Mouse (Mus musculus) embryonic facial prominence, embryonic 11.5 days (tissue): ENCODE results near the gene Sar1b. TPM values are rescaled to one million over a fixed set of nuclear protein-coding genes. Genes with fewer than 3 reads are reported as not detected.

ENCODE experiments used
- ATAC-seq: fragments of 200-750 bp; cut with Nextera tagmentation; replicated peaks from 2 replicates; pipeline ENCODE4 v1.8.0; 2017; ENCODE audit warnings: low read depth; ENCODE audit not compliant: insufficient number of reproducible peaks, low FRiP score, low TSS enrichment
- DNase-seq: peaks from one replicate; pipeline ENCODE4 v3.0.0-alpha.2; 2015; ENCODE audit warnings: low spot score
- H3K27ac ChIP-seq: fragments of 300-500 bp; sonication (generic); replicated peaks from 2 replicates; pipeline ENCODE4 v1.5.1; 2014; ENCODE audit warnings: mild to moderate bottlenecking, low read depth, low read length, control low read depth
- H3K27me3 ChIP-seq: fragments of 300-500 bp; sonication (generic); 2 replicates; pipeline ENCODE4 v1.6.1; 2014; ENCODE audit warnings: mild to moderate bottlenecking, low read length, moderate library complexity, mixed read lengths; ENCODE audit not compliant: control insufficient read depth, insufficient read depth
- H3K36me3 ChIP-seq: fragments of 300-500 bp; sonication (generic); replicated peaks from 2 replicates; pipeline ENCODE4 v1.6.1; 2014; ENCODE audit warnings: low read depth, mild to moderate bottlenecking, low read length, moderate library complexity, mixed read lengths; ENCODE audit not compliant: control insufficient read depth, insufficient read depth
- H3K4me1 ChIP-seq: fragments of 300-500 bp; sonication (generic); 2 replicates; pipeline ENCODE4 v1.6.1; 2014; ENCODE audit warnings: low read length, mixed read lengths; ENCODE audit not compliant: control insufficient read depth, insufficient read depth
- H3K4me2 ChIP-seq: fragments of 300-500 bp; sonication (generic); 2 replicates; pipeline ENCODE4 v1.6.1; 2014; ENCODE audit warnings: low read depth, mild to moderate bottlenecking, control low read depth, low read length, moderate library complexity
- H3K4me3 ChIP-seq: fragments of 300-500 bp; sonication (generic); 2 replicates; pipeline ENCODE4 v1.5.1; 2014; ENCODE audit warnings: low read depth, low read length, control low read depth
- H3K9ac ChIP-seq: fragments of 300-500 bp; sonication (generic); replicated peaks from 2 replicates; pipeline ENCODE4 v1.6.1; 2014; ENCODE audit warnings: mild to moderate bottlenecking, control low read depth, low read length
- H3K9me3 ChIP-seq: fragments of 300-500 bp; sonication (generic); replicated peaks from 2 replicates; pipeline ENCODE4 v1.6.1; 2016; ENCODE audit warnings: mild to moderate bottlenecking, low read length, inconsistent platforms, mixed read lengths; ENCODE audit not compliant: control insufficient read depth
- WGBS: fragments of 180-500 bp; shearing (Covaris S2); extraction: QIAGEN DNeasy Blood & Tissue Kit; methylation state at CpG from one replicate; pipeline ENCODE4 v1.1.7; 2014; 5-methylcytosine and 5-hydroxymethylcytosine counted together
- polyA plus RNA-seq: library from polyadenylated mRNA; unstranded; fragments of >200 nt; fragmentation: Nextera tagmentation; extraction: Ambion mirVana; gene quantifications from 2 replicates; pipeline ENCODE4 v1.2.1, GENCODE M21; 2014

Gene Sar1b
- polyA plus RNA-seq, 1 experiment from 2014 or later = 108 TPM

DNA sequence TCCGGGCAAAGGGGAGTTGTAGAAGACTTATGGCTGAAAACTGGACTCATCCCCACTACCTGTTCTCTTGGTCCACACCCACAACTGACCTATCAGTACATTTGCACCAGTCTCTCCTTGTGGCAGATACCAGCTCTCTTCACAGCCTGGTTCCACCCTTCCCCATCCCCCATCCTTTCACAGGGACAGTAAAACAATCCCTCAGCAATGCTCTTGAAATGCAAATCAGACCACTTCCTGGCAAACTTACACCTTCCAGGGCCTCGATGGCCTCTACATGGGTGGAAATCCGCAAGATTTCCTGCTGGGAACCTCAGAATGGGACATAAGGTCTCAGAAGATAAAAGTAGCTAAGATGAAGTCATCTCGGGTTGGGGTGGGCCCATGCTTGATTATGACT, 59.2 kb downstream of the Sar1b start:
- no peak overlapping the region for H3K9ac ChIP-seq
- H3K27ac ChIP-seq = no peak overlapping the region
- DNase-seq = no peak

DNA sequence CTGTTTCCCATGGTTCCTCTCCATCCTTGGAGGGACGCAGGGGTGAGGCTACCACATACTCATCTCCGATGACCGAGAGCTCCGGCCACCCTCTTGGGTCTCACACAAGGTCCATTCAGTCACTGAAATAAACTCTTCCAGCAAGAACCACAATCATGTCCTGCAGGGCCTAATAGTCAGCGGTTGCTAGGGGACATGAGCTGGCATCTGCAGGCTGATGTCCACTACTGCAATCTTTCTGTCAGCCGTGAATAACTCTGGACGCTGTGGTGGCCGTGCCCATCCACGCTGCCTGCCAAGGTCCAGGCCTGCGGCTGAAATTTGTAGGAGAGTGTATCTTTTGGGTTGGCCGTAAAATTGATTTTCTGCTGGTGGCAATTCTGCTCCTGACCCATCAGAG, 59.8 kb downstream of the Sar1b start:
- no peak overlapping the region for H3K4me3 ChIP-seq
- ATAC-seq = no peak
- no peak overlapping the region for H3K4me2 ChIP-seq
- H3K36me3 ChIP-seq = no peaks in the 10 kb centered on the region
- no peaks in the 10 kb centered on the region for H3K9me3 ChIP-seq
- H3K9ac ChIP-seq = no peak overlapping the region
- H3K27me3 ChIP-seq = no peaks in the 10 kb centered on the region
- H3K27ac ChIP-seq = no peak overlapping the region
- WGBS = 83% methylated on average over 11 of the region's 11 CpGs
- H3K4me1 ChIP-seq = no peaks in the 10 kb centered on the region
- no peak for DNase-seq

More for the DNA sequence above, 59.2 kb downstream of the Sar1b start:
- no peaks in the 10 kb centered on the region for H3K36me3 ChIP-seq
- ATAC-seq = no peak
- no peak overlapping the region for H3K4me3 ChIP-seq
- no peaks in the 10 kb centered on the region for H3K27me3 ChIP-seq
- H3K4me2 ChIP-seq = no peak overlapping the region
- no peaks in the 10 kb centered on the region for H3K9me3 ChIP-seq
- no peaks in the 10 kb centered on the region for H3K4me1 ChIP-seq
- 53% methylated on average over 4 of the region's 4 CpGs for WGBS

DNA sequence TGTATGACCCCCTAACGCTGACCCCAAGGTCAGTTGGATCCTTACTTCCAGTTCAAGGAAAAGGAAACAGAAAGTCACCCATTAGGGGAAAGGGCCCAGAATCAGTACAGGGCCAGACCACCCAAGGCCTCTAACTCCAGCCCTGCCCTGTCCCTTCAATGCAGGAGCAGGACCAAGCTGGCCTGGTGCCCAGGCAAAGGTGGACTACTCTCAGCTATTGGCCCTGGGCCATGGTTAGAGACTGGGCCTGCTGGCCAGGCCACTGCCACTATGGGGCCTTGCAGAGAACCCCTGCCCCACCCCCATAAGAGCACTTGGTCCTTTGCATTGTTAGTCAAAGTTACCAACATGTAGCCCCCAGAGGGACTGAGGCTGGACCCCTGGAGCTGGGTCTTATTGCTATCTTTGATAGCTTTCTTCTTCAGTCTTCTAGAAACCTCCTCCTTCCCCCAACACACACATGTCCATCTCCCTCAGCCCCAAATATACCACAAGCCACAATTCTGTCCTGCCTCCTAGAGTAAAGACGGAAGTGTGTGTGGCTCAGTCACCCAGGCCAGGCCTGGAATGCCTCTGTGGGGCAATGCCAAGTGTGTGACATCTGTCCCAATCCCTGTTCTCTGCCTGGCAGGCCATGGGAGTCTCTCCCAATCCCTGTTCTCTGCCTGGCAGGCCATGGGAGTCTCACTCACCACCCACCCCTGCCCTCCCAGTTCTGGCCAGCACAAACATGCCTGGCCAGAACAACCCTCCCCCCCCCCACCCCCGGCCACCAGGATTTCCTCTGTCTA, 60.7 kb downstream of the Sar1b start:
- Histone ChIP-seq H3K36me3 (no peaks in the 10 kb centered on the region), H3K4me2 (no peak overlapping the region), H3K9me3 (no peaks in the 10 kb centered on the region), H3K27ac (no peak overlapping the region), H3K4me3 (no peak overlapping the region), H3K4me1 (no peaks in the 10 kb centered on the region), H3K9ac (no peak overlapping the region), H3K27me3 (no peaks in the 10 kb centered on the region)
- ATAC-seq = no peak
- WGBS = 94% methylated on average over 3 of the region's 3 CpGs
- no peak for DNase-seq

DNA sequence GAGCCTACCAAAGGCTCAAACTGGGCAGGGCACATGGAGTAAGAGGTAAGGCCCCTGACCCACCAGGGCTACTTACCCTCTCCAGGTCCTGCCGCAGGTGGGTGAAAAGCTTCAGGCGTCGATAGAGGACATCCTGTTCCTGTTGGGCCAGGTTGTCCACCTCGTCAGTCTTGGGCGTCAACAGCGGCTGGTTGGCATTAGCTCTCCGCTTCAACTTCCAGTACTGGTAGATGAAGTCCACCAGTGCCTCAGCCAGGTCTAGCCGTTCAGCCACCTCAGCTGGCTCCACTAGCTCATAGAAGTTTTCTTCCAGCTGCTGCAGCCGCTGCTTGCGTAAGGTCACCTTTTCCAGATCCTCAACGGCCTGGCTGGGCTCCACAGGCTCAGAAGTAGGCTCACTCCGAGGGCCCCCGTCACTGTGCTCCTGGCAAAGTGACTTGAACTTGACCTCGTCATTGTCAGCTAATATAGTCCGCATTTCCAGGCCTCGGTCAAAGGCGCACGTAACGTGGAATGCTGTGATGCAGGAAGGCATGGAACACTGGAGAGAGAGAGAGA, 61.5 kb downstream of the Sar1b start:
- no peak for DNase-seq
- WGBS = 92% methylated on average over 19 of the region's 19 CpGs

DNA sequence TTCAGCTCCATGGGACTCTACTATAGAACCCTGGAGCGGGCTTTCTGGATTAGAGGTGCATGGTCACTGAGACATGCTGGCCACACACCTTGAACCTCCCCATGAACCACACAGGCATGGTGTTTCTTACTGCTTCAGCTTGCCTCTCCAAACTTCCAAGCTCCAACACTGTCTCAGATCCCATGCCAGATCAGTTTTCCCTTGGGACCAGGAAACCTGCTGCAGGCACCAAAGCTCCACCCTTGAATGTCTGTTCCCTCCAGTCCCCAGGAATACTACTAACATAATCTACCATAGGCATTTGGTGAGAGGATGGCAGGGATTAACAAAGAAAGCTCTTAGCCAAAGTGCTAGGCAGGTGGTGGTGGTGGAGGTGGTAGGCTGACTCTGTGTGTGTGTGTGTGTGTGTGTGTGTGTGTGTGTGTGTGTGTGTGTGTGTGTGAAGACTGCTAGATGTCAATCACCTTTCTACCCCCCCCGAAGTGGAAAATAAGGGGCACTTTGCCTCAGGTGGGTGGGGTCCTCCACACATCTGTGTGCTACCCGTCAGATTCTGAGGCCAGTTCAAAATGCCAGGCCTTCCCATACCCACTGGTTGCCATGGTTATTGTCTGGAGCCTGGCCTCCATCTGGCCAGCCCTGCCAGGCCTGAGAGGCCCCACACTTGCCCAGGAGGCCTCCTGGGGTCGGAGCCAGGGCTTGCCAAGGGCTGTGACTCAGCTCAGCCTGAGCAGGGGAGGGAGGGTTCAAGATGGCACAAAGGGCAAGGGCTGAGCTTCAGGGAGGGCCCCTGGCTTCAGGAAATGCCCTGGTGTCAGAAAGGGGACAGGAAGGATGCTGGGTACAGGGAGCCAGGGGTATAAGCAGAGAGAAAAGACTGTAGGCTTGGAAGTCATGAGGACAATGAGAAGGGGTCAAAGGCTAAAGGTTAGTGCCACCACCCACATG, 68.7 kb downstream of the Sar1b start:
- ATAC-seq (no peak), DNase-seq (no peak)
- H3K27me3 ChIP-seq = no peaks in the 10 kb centered on the region
- 75% methylated on average over 4 of the region's 4 CpGs for WGBS
- H3K4me1 ChIP-seq = no peaks in the 10 kb centered on the region
- no peak overlapping the region for H3K9ac ChIP-seq
- no peaks in the 10 kb centered on the region for H3K36me3 ChIP-seq
- no peak overlapping the region for H3K4me3 ChIP-seq
- H3K9me3 ChIP-seq = no peaks in the 10 kb centered on the region
- H3K4me2 ChIP-seq = no peak overlapping the region
- H3K27ac ChIP-seq = no peak overlapping the region

More for the DNA sequence above, 61.5 kb downstream of the Sar1b start:
- H3K9ac ChIP-seq = no peak overlapping the region
- no peaks in the 10 kb centered on the region for H3K27me3 ChIP-seq
- H3K4me2 ChIP-seq = no peak overlapping the region
- H3K27ac ChIP-seq = no peak overlapping the region
- no peaks in the 10 kb centered on the region for H3K4me1 ChIP-seq
- H3K36me3 ChIP-seq = no peaks in the 10 kb centered on the region
- no peak overlapping the region for H3K4me3 ChIP-seq
- no peak for ATAC-seq
- H3K9me3 ChIP-seq = no peaks in the 10 kb centered on the region

DNA sequence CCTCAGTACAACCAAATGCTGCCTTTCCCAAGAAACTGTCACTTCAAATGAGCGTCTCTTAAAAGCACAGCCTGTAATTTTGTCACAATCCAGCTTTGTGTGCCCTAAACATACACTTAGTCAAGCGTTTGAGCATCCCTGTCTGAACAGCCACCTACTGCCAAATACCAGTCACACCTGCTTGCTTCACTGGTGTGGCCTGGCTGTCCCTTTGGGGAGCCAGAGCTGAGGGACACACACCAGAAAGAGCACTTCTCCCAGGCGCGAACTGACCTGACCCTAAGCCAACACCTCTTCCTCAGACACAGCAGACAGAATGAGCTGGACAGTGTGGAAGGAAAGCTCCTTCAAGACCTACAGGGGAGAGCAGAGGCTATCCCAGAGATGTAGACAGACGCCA, 69.5 kb downstream of the Sar1b start:
- H3K9me3 ChIP-seq = no peaks in the 10 kb centered on the region
- no peaks in the 10 kb centered on the region for H3K27me3 ChIP-seq
- no peak overlapping the region for H3K27ac ChIP-seq
- H3K9ac ChIP-seq = no peak overlapping the region
- H3K36me3 ChIP-seq = no peaks in the 10 kb centered on the region
- no peak for DNase-seq
- 75% methylated on average over 5 of the region's 5 CpGs for WGBS
- H3K4me1 ChIP-seq = no peaks in the 10 kb centered on the region
- no peak for ATAC-seq
- H3K4me3 ChIP-seq = no peak overlapping the region
- no peak overlapping the region for H3K4me2 ChIP-seq

DNA sequence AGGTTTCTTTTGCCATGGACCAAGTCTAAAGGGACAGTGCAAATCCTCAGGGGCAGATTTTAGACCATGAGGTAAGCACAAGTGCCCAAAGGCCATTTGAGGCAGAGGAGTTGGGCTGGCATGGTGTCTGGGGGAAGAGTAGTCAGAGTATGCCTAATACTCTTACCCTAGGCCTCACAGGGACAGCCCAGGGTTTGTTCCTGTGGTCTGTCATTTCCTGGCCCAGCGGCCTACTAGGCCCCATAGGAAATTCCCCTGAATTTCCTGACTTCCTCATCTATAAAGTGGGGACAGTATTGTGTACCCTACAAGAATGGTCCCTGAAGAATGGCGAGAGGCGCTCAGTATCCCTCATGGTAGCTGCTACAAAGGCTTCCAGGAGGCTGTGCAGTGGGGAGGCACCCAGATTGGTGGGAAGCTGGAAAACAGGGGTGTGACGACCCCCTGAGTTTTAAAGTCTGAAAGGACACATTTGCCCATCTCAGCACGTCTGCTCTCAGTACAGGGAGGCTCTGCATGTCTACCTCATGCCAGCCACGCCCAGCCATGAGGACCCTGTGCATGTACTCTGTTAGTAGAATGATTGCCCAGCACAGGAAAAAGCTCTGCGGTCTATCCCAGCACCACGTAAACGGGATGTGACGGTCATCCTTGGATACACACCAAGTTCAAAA, 70.0 kb downstream of the Sar1b start:
- ATAC-seq (no peak), DNase-seq (no peak)
- no peak overlapping the region for H3K27ac ChIP-seq
- H3K4me3 ChIP-seq = no peak overlapping the region
- H3K36me3 ChIP-seq = no peaks in the 10 kb centered on the region
- H3K9ac ChIP-seq = no peak overlapping the region
- no peaks in the 10 kb centered on the region for H3K4me1 ChIP-seq
- no peaks in the 10 kb centered on the region for H3K9me3 ChIP-seq
- no peaks in the 10 kb centered on the region for H3K27me3 ChIP-seq
- 81% methylated on average over 10 of the region's 10 CpGs for WGBS
- no peak overlapping the region for H3K4me2 ChIP-seq
